Mouse (Mus musculus): ENCODE results near the gene Srek1ip1.
A peak's percentile ranks its signal among the peaks of the same experiment; 100 is the strongest.

DNA sequence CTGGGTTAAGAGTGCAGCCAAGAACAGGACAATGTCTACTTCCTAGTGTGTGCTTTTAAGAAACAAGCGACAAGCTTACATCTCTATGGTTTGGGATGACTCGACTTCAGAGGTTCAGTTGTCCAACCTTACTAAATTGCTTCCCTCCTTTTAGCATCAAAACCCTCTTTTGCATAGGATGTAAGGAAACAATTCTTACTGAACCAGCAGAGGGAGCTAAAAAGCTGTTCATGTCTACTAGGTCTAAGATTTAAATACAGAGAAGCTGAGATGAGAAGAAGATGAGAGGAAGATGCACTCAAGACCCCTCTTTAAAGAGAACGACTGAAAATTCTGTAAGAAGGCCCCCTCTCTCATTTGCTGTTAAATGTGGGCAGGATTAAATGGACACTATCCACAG lies 13.4 kb downstream of the Srek1ip1 start:
- peak; percentile 72 for TF ChIP-seq CTCF (IDR thresholded peaks at IDR 0.05; ENCODE audit: low read depth)
- no peak for TF ChIP-seq EP300 (IDR thresholded peaks at IDR 0.05; ENCODE audit: low read depth)
